Mouse (Mus musculus) lung, postnatal 0 days (tissue): ENCODE results near the gene Pusl1. TPM values are rescaled to one million over a fixed set of nuclear protein-coding genes. Genes with fewer than 3 reads are reported as not detected.

Source experiments
- ATAC-seq: fragments of 200-750 bp; cut with Nextera tagmentation; 2 replicates; pipeline ENCODE4 v1.8.0; 2017; ENCODE audit warnings: moderate library complexity
- DNase-seq: peaks from one replicate; pipeline ENCODE4 v3.0.0-alpha.2; 2016; ENCODE audit warnings: low spot score
- H3K27ac ChIP-seq: fragments of 300-500 bp; sonication (generic); 2 replicates; pipeline ENCODE4 v1.5.1; 2014; ENCODE audit warnings: antibody characterized with exemption, mild to moderate bottlenecking, low read length, mixed read lengths
- H3K27me3 ChIP-seq: fragments of 300-500 bp; sonication (generic); replicated peaks from 2 replicates; pipeline ENCODE4 v1.6.1; 2014; ENCODE audit warnings: low read length, mixed read lengths; ENCODE audit not compliant: insufficient read depth
- H3K36me3 ChIP-seq: fragments of 300-500 bp; sonication (generic); 2 replicates; pipeline ENCODE4 v1.6.1; 2014; ENCODE audit warnings: low read length, mixed read lengths; ENCODE audit not compliant: insufficient read depth
- H3K4me1 ChIP-seq: fragments of 300-500 bp; sonication (generic); 2 replicates; pipeline ENCODE4 v1.6.1; 2014; ENCODE audit warnings: antibody characterized with exemption, low read depth, low read length, mixed read lengths; ENCODE audit not compliant: insufficient read depth
- H3K4me2 ChIP-seq: fragments of 300-500 bp; sonication (generic); replicated peaks from 2 replicates; pipeline ENCODE4 v1.6.1; 2014; ENCODE audit warnings: low read depth, mild to moderate bottlenecking, low read length, moderate library complexity, mixed read lengths
- H3K4me3 ChIP-seq: fragments of 300-500 bp; sonication (generic); 2 replicates; pipeline ENCODE4 v1.5.1; 2014; ENCODE audit warnings: low read depth, low read length
- H3K9ac ChIP-seq: fragments of 300-500 bp; sonication (generic); replicated peaks from 2 replicates; pipeline ENCODE4 v1.6.1; 2014; ENCODE audit warnings: low read depth, mild to moderate bottlenecking
- H3K9me3 ChIP-seq: fragments of 300-500 bp; sonication (generic); 2 replicates; pipeline ENCODE4 v1.6.1; 2016; ENCODE audit warnings: low read length, mixed read lengths
- CTCF ChIP-seq: IDR thresholded peaks from 2 replicates; pipeline ENCODE4 v1.5.1; 2016; ENCODE audit warnings: antibody characterized with exemption, mild to moderate bottlenecking
- EP300 ChIP-seq: IDR thresholded peaks from 2 replicates; pipeline ENCODE4 v1.6.1; 2016; ENCODE audit warnings: antibody characterized with exemption, mild to moderate bottlenecking, control low read depth
- WGBS: fragments of 180-500 bp; shearing (Covaris S2); extraction: QIAGEN DNeasy Blood & Tissue Kit; methylation state at CpG from one replicate; pipeline ENCODE4 v1.1.7; 2014; 5-methylcytosine and 5-hydroxymethylcytosine counted together
- polyA plus RNA-seq: library from polyadenylated mRNA; unstranded; fragments of >200 nt; fragmentation: Nextera tagmentation; extraction: Ambion mirVana; gene quantifications from 2 replicates; pipeline ENCODE4 v1.2.1, GENCODE M21; 2015

The Pusl1 gene
- polyA plus RNA-seq: 29.3 and 29.9 TPM in 2 replicates

- H3K9ac ChIP-seq: peak within 1 kb of the TSS; percentile 91
- DNase-seq: peak; percentile 97
- WGBS: 2% methylated on average over 45 of the region's 52 CpGs
- H3K27me3 ChIP-seq: no peaks in the 10 kb centered on the region
- no peaks in the 10 kb centered on the region for H3K9me3 ChIP-seq
- peak within 1 kb of the TSS; percentile 97 for H3K4me2 ChIP-seq
- H3K4me1 ChIP-seq: peaks cover 29% of the 10 kb centered on the region
- peak within 1 kb of the TSS; percentile 90 for H3K4me3 ChIP-seq
- no peak for TF ChIP-seq EP300
- no peak for TF ChIP-seq CTCF
- peak within 1 kb of the TSS; percentile 99 for H3K27ac ChIP-seq
- peaks cover 18% of the 10 kb centered on the region for H3K36me3 ChIP-seq
- ATAC-seq: peak; percentile 90
Observed at GRCm38 (mm10) chr4:155891551-155892001, at the start of gene Pusl1, which contains the start of gene Acap3. Gene Pusl1, minus strand, starts transcription at chr4:155891781. Gene Acap3, plus strand, starts transcription at chr4:155891822.

GRCm38 (mm10) chr4:155932031-155932430, 40.5 kb upstream of the Pusl1 start:
- TF ChIP-seq CTCF (no peak), EP300 (no peak)
- Histone ChIP-seq H3K4me3 (no peak overlapping the region), H3K4me1 (no peaks in the 10 kb centered on the region), H3K27me3 (no peaks in the 10 kb centered on the region), H3K4me2 (no peak overlapping the region), H3K36me3 (no peaks in the 10 kb centered on the region), H3K9me3 (no peaks in the 10 kb centered on the region), H3K9ac (no peak overlapping the region), H3K27ac (no peak overlapping the region)
- WGBS: 70% methylated on average over 1 of the region's 1 CpGs
- ATAC-seq (no peak), DNase-seq (no peak)

GRCm38 (mm10) chr4:155908751-155909150, 17.2 kb upstream of the Pusl1 start:
- H3K27me3 ChIP-seq: no peaks in the 10 kb centered on the region
- ATAC-seq (no peak), DNase-seq (no peak)
- no peak overlapping the region for H3K27ac ChIP-seq
- no peaks in the 10 kb centered on the region for H3K9me3 ChIP-seq
- H3K4me2 ChIP-seq: no peak overlapping the region
- 81% methylated on average over 4 of the region's 4 CpGs for WGBS
- no peak overlapping the region for H3K9ac ChIP-seq
- TF ChIP-seq CTCF: no peak
- TF ChIP-seq EP300: no peak
- H3K4me3 ChIP-seq: no peak overlapping the region
- peaks cover 7% of the 10 kb centered on the region; the same call in 1 of the 2 replicates for H3K36me3 ChIP-seq
- no peaks in the 10 kb centered on the region for H3K4me1 ChIP-seq

GRCm38 (mm10) chr4:155908281-155908680, 16.7 kb upstream of the Pusl1 start:
- DNase-seq: no peak
- 74% methylated on average over 7 of the region's 7 CpGs for WGBS

GRCm38 (mm10) chr4:155907003-155907402, 15.4 kb upstream of the Pusl1 start:
- H3K4me2 ChIP-seq: no peak overlapping the region
- 59% methylated on average over 11 of the region's 11 CpGs for WGBS
- H3K4me1 ChIP-seq: no peaks in the 10 kb centered on the region
- no peak overlapping the region for H3K4me3 ChIP-seq
- H3K27ac ChIP-seq: no peak overlapping the region
- DNase-seq: no peak
- no peaks in the 10 kb centered on the region for H3K27me3 ChIP-seq
- ATAC-seq: no peak; the same call in 1 of the 2 replicates
- H3K36me3 ChIP-seq: peaks cover 21% of the 10 kb centered on the region
- H3K9me3 ChIP-seq: no peaks in the 10 kb centered on the region
- no peak for TF ChIP-seq CTCF
- TF ChIP-seq EP300: no peak
- no peak overlapping the region for H3K9ac ChIP-seq

More at GRCm38 (mm10) chr4:155908281-155908680, 16.7 kb upstream of the Pusl1 start:
- no peak for TF ChIP-seq CTCF
- no peak for TF ChIP-seq EP300
- H3K9ac ChIP-seq: no peak overlapping the region
- peaks cover 10% of the 10 kb centered on the region; the same call in 1 of the 2 replicates for H3K36me3 ChIP-seq
- H3K9me3 ChIP-seq: no peaks in the 10 kb centered on the region
- no peak overlapping the region for H3K27ac ChIP-seq
- H3K4me3 ChIP-seq: no peak overlapping the region
- no peaks in the 10 kb centered on the region for H3K4me1 ChIP-seq
- no peak for ATAC-seq
- no peaks in the 10 kb centered on the region for H3K27me3 ChIP-seq
- no peak overlapping the region for H3K4me2 ChIP-seq

- Histone ChIP-seq H3K4me1 (no peaks in the 10 kb centered on the region), H3K27ac (no peak overlapping the region), H3K36me3 (peaks cover 22% of the 10 kb centered on the region), H3K4me2 (no peak overlapping the region), H3K27me3 (no peaks in the 10 kb centered on the region), H3K9ac (no peak overlapping the region), H3K4me3 (no peak overlapping the region), H3K9me3 (no peaks in the 10 kb centered on the region)
- TF ChIP-seq CTCF: no peak
- no peak for TF ChIP-seq EP300
- ATAC-seq (no peak), DNase-seq (no peak)
- 74% methylated on average over 9 of the region's 9 CpGs for WGBS
Observed at GRCm38 (mm10) chr4:155906125-155906524, 14.5 kb upstream of the Pusl1 start.
